Mouse (Mus musculus) G1E (cell line): ENCODE results near the gene Lrrc47.
A peak's percentile ranks its signal among the peaks of the same experiment; 100 is the strongest.

ENCODE experiments used
- CTCF ChIP-seq: IDR thresholded peaks from 2 replicates; pipeline ENCODE4 v1.5.1; 2012; ENCODE audit warnings: low read depth, low read length, inconsistent platforms, mixed read lengths
- GATA1 ChIP-seq: IDR thresholded peaks from 2 replicates; pipeline ENCODE4 v1.6.1; 2012; ENCODE audit warnings: borderline replicate concordance, low read length, inconsistent platforms, mixed read lengths
- GATA2 ChIP-seq: IDR thresholded peaks from 2 replicates; pipeline ENCODE4 v1.6.1; 2012; ENCODE audit warnings: low read depth, low read length, inconsistent platforms, borderline replicate concordance
- POLR2AphosphoS5 ChIP-seq: IDR thresholded peaks from 2 replicates; pipeline ENCODE4 v1.6.1; 2012; ENCODE audit warnings: low read depth, low read length, inconsistent platforms; ENCODE audit not compliant: insufficient replicate concordance
- TAL1 ChIP-seq: conservative IDR thresholded peaks from 2 replicates; pipeline ENCODE4 v1.6.1; 2012; ENCODE audit warnings: low read depth, low read length, inconsistent platforms, mixed read lengths

DNA sequence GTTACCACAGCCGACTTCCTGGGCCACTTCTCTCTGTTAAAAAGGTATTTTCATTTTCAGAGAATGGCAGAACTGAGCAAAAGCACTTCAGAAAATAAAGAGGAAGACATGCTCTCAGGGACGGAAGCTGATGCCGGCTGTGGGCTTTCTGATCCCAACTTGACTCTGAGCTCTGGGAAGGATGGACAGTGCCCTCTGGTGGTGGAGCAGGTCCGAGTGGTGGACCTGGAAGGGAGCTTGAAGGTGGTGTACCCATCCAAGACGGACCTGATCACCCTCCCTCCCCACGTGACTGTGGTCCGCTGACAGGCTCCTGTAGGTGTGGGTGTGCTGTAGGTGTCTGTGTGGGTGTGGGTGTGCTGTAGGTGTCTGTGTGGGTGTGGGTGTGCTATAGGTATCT, 8.0 kb downstream of the Lrrc47 start:
- TF ChIP-seq CTCF (peak; percentile 84), TAL1 (no peak), GATA1 (no peak), POLR2AphosphoS5 (no peak), GATA2 (no peak)
